Mouse (Mus musculus): ENCODE measurements around the gene Pbx4. TPM values are rescaled to one million over a fixed set of nuclear protein-coding genes. Genes with fewer than 3 reads are reported as not detected.

The Pbx4 gene
- polyA plus RNA-seq, 1 experiment from 2014 or later: 2.6 TPM

DNA sequence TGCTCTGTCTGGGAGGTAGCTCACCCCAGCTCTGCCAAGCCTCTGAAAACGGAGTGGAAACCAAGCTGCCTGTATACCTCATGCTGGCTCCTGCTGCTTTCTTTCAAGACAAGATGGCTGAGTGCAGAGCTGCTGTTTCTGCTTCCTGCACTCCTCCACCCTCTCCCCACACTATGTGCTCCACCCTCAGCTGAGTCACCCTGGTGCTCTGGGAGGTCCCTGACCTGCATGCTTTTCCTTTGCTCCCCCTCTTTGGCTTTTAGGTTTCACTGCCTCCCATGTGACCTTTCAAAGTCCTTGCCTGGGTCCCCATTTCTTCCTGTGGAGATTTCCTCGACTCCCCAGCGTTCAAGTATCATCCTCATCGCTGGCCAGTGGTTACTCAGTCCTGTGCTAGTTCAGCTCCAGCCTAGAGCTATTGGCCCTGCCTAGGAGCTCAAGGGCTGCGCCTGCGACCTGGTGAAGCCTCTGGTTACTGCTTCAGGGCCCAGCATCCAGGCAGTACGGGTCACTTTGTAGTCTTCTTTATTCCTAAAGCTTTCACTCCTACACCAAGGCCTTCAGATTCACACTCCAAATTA lies 18.7 kb downstream of the Pbx4 start:
- Histone ChIP-seq H3K27ac (no peak overlapping the region), H3K27me3 (no peaks in the 10 kb centered on the region), H3K9ac (no peak overlapping the region), H3K4me2 (no peak overlapping the region), H3K9me3 (replicated peaks) (no peaks in the 10 kb centered on the region), H3K4me3 (no peak overlapping the region), H3K36me3 (no peaks in the 10 kb centered on the region), H3K4me1 (replicated peaks) (peaks cover 17% of the 10 kb centered on the region)
- ATAC-seq (replicated peaks; ENCODE audit: insufficient number of reproducible peaks, insufficient read depth, low FRiP score, low read depth): no peak
- 77% methylated on average over 7 of the region's 7 CpGs for WGBS

DNA sequence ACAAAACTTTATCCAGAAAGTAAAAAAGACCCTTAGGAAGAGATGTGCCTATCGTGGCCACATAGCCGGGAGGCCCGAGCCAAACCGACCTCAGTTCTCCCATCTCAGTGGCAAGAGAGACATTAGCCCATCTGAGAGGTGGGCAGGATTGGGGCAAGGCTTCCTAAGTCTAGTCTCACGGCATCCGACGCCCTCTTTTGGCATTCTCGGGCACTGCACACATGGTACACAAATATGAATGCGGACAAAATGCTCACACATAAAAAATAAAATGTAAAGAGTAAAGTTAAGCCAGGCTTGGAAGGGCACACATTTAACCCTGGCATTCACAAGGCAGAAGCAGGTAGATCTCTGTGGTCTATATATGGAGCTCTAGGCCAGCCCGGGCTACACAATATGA lies 21.6 kb downstream of the Pbx4 start:
- Histone ChIP-seq H3K4me2 (no peak overlapping the region), H3K9me3 (replicated peaks) (no peaks in the 10 kb centered on the region), H3K36me3 (no peaks in the 10 kb centered on the region), H3K27ac (no peak overlapping the region), H3K4me1 (replicated peaks) (peaks cover 5% of the 10 kb centered on the region), H3K27me3 (no peaks in the 10 kb centered on the region), H3K4me3 (no peak overlapping the region), H3K9ac (no peak overlapping the region)
- WGBS: 85% methylated on average over 10 of the region's 10 CpGs
- ATAC-seq (replicated peaks; ENCODE audit: insufficient number of reproducible peaks, insufficient read depth, low FRiP score, low read depth): no peak

- 66% methylated on average over 4 of the region's 4 CpGs for WGBS
- Histone ChIP-seq H3K36me3 (no peaks in the 10 kb centered on the region), H3K4me2 (no peak overlapping the region), H3K9ac (no peak overlapping the region), H3K9me3 (replicated peaks) (no peaks in the 10 kb centered on the region), H3K27me3 (no peaks in the 10 kb centered on the region), H3K4me1 (replicated peaks) (no peaks in the 10 kb centered on the region), H3K4me3 (no peak overlapping the region), H3K27ac (no peak overlapping the region)
- no peak for ATAC-seq (replicated peaks; ENCODE audit: insufficient number of reproducible peaks, insufficient read depth, low FRiP score, low read depth)
These were observed 28.5 kb downstream of the Pbx4 start for GRCm38 (mm10) chr8:69860807-69861206.

GRCm38 (mm10) chr8:69861251-69861650 lies 29.0 kb downstream of the Pbx4 start:
- Histone ChIP-seq H3K27me3 (no peaks in the 10 kb centered on the region), H3K36me3 (no peaks in the 10 kb centered on the region), H3K9me3 (replicated peaks) (no peaks in the 10 kb centered on the region), H3K4me3 (no peak overlapping the region), H3K4me2 (no peak overlapping the region), H3K27ac (no peak overlapping the region), H3K9ac (no peak overlapping the region), H3K4me1 (replicated peaks) (no peaks in the 10 kb centered on the region)
- WGBS: 51% methylated on average over 2 of the region's 2 CpGs
- ATAC-seq (replicated peaks; ENCODE audit: insufficient number of reproducible peaks, insufficient read depth, low FRiP score, low read depth): no peak

- Histone ChIP-seq H3K4me3 (no peak overlapping the region), H3K4me1 (replicated peaks) (peaks cover 6% of the 10 kb centered on the region; the same call in 1 of the 2 replicates), H3K36me3 (no peaks in the 10 kb centered on the region), H3K4me2 (no peak overlapping the region), H3K9ac (no peak overlapping the region), H3K9me3 (replicated peaks) (no peaks in the 10 kb centered on the region), H3K27me3 (no peaks in the 10 kb centered on the region), H3K27ac (no peak overlapping the region)
- 73% methylated on average over 5 of the region's 5 CpGs for WGBS
- no peak for ATAC-seq (replicated peaks; ENCODE audit: insufficient number of reproducible peaks, insufficient read depth, low FRiP score, low read depth)
These were observed 31.2 kb downstream of the Pbx4 start for GRCm38 (mm10) chr8:69863387-69864020.

DNA sequence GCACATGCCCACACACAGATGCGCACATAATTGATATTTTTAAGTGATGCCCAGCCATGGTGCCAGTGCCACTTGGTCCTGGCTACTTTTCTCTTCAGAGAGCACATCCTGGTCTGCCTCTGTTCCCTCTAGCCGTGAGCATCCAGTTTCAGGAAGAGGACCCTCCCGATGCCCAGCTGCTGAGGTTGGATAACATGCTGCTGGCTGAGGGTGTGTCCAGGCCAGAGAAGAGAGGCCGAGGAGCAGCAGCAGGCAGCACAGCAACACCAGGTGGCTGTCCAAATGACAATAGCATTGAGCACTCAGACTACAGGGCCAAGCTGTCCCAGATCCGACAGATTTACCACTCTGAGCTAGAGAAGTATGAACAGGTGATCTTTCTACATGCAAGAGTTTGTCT lies 31.9 kb downstream of the Pbx4 start:
- Histone ChIP-seq H3K9me3 (replicated peaks) (no peaks in the 10 kb centered on the region), H3K4me1 (replicated peaks) (peaks cover 6% of the 10 kb centered on the region; the same call in 1 of the 2 replicates), H3K4me2 (no peak overlapping the region), H3K27me3 (no peaks in the 10 kb centered on the region), H3K4me3 (no peak overlapping the region), H3K36me3 (no peaks in the 10 kb centered on the region), H3K9ac (no peak overlapping the region), H3K27ac (no peak overlapping the region)
- ATAC-seq (replicated peaks; ENCODE audit: insufficient number of reproducible peaks, insufficient read depth, low FRiP score, low read depth): no peak
- WGBS: 64% methylated on average over 5 of the region's 5 CpGs

DNA sequence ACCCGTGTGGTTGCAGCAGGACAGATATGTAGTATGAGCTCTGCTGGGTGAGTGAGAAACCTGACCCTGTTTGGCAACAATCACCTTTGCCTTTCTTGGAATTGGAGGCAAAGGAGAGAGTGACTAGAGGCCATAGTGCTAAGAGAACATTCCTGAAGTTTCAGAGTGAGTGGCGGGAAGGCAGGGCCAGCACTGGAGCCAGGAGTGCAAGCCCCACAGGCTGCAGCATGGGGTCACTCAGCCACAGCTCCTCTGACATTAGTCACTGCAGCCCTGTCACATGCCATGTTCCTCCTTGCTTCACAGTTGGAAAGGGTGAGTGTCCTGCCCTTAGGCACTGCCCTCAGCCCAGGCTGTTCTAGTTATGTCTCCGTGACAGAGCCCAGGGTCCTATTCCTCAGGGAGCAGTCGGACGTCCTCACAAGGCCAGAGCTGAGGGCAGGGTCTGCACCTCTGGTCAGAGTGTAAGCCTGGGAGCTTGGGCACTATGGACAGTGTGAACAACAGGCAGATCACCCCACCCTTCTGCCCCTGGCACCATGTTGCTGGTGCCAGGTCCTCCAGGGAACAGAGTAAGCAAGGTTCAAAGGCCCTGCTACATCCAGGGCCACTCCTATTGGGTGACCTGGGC lies 35.5 kb downstream of the Pbx4 start:
- Histone ChIP-seq H3K27ac (no peak overlapping the region), H3K4me3 (no peak overlapping the region), H3K9ac (no peak overlapping the region), H3K4me1 (replicated peaks) (peaks cover 6% of the 10 kb centered on the region; the same call in 1 of the 2 replicates), H3K9me3 (replicated peaks) (no peaks in the 10 kb centered on the region), H3K4me2 (no peak overlapping the region), H3K27me3 (0 out of 2 replicates have a peak, but pooled peaks cover 5% of the 10 kb centered on the region), H3K36me3 (no peaks in the 10 kb centered on the region)
- 58% methylated on average over 5 of the region's 5 CpGs for WGBS
- ATAC-seq (replicated peaks; ENCODE audit: insufficient number of reproducible peaks, insufficient read depth, low FRiP score, low read depth): 0 out of 2 replicates have a peak, but pooled peaks have one; percentile 32

DNA sequence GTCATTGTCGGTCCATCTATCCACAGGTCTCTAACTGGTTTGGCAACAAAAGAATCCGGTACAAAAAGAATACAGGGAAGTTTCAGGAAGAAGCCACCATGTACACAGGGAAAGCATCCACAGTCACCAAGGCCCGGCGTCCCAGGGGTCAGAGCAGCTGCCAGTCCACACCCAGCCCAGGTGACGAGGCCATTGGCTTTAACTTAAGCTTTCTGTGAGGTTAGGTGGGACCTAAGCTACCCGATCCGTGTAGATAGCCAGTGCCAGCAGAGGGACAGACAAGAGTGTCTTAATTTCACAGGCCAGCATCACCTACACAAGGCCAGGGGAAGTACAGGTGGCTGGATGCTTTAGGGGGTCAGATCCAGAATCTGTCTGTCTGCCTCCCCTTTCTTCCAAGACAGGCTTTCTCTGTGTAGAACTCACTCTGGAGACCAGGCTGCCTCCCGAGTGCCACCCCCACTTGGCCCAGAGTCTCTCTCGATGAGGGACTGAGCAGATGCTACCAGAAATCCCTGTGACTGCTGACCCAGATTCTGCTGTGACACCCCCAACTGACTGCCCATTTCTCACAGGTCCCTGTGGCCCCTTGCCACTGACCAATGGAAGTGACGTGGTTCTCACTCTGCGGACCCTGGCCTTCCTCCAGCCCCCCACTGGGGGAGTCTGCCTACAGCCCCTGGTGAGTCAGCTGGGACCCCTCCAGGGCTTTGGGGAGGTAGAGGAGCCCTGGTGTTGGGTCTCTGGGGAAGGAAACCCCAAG lies 37.9 kb downstream of the Pbx4 start:
- Histone ChIP-seq H3K4me3 (no peak overlapping the region), H3K4me1 (replicated peaks) (peaks cover 6% of the 10 kb centered on the region), H3K9me3 (replicated peaks) (no peaks in the 10 kb centered on the region), H3K9ac (no peak overlapping the region), H3K4me2 (no peak overlapping the region), H3K27me3 (0 out of 2 replicates have a peak, but pooled peaks cover 8% of the 10 kb centered on the region), H3K36me3 (no peaks in the 10 kb centered on the region), H3K27ac (no peak overlapping the region)
- ATAC-seq (replicated peaks; ENCODE audit: insufficient number of reproducible peaks, insufficient read depth, low FRiP score, low read depth): no peak
- 76% methylated on average over 11 of the region's 11 CpGs for WGBS

GRCm38 (mm10) chr8:69870907-69871306 lies 38.6 kb downstream of the Pbx4 start:
- Histone ChIP-seq H3K36me3 (no peaks in the 10 kb centered on the region), H3K9me3 (replicated peaks) (no peaks in the 10 kb centered on the region), H3K27ac (no peak overlapping the region), H3K4me1 (replicated peaks) (peaks cover 6% of the 10 kb centered on the region), H3K27me3 (peaks cover 8% of the 10 kb centered on the region; the same call in 1 of the 2 replicates), H3K4me2 (no peak overlapping the region), H3K4me3 (no peak overlapping the region), H3K9ac (no peak overlapping the region)
- no peak for ATAC-seq (replicated peaks; ENCODE audit: insufficient number of reproducible peaks, insufficient read depth, low FRiP score, low read depth)
- 86% methylated on average over 6 of the region's 6 CpGs for WGBS

DNA sequence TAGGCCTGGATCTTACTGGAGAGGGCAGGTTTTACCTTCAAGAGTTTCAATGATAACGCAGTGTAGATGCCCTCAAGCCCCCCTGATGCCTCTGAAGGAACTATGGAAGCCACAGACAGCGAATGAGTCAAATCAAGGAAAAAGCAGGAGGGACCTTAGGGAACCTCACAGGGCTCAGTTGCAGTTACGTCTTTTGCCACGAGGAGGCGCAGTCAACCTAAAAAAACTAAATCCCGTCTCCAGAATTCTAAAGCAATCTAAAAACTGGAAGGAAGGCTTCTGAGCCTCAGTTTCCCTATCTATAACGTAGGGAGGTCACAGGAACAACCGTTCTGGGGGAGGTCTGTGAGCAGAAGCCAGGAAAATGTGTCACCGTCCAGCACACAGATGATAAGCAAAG lies 41.9 kb downstream of the Pbx4 start:
- H3K36me3 ChIP-seq: no peaks in the 10 kb centered on the region
- 11% methylated on average over 9 of the region's 9 CpGs for WGBS
- H3K4me3 ChIP-seq: no peak overlapping the region
- no peaks in the 10 kb centered on the region; the same call in 1 of the 2 replicates for H3K4me1 ChIP-seq (replicated peaks)
- no peak overlapping the region for H3K9ac ChIP-seq
- no peaks in the 10 kb centered on the region for H3K9me3 ChIP-seq (replicated peaks)
- no peak for ATAC-seq (replicated peaks; ENCODE audit: insufficient number of reproducible peaks, insufficient read depth, low FRiP score, low read depth)
- no peak overlapping the region for H3K27ac ChIP-seq
- H3K27me3 ChIP-seq: peaks cover 30% of the 10 kb centered on the region
- H3K4me2 ChIP-seq: no peak overlapping the region

DNA sequence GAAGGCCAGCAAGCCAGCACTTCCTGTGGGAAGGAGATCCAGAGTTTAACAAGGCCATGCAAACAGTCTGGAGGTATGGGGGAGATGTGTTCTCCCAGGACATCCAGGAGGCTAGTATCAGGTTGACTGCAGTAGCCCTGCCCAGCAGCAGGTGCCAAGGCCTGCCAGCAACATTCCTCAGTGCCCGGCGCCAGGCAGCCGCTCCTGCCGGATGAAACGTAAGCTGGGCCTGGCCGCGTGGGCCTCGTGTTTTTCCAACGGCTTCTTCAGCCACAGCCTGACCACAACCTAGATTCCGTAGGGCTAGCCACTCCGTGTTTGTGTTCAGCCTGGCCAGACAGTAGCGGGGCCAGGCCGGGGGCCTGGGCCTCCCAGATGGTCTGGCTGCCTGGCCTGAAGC lies 42.4 kb downstream of the Pbx4 start:
- ATAC-seq (replicated peaks; ENCODE audit: insufficient number of reproducible peaks, insufficient read depth, low FRiP score, low read depth): no peak
- H3K36me3 ChIP-seq: no peaks in the 10 kb centered on the region
- 71% methylated on average over 13 of the region's 13 CpGs for WGBS
- no peak overlapping the region for H3K4me2 ChIP-seq
- H3K4me3 ChIP-seq: no peak overlapping the region
- H3K9ac ChIP-seq: no peak overlapping the region
- H3K9me3 ChIP-seq (replicated peaks): no peaks in the 10 kb centered on the region
- H3K4me1 ChIP-seq (replicated peaks): no peaks in the 10 kb centered on the region; the same call in 1 of the 2 replicates
- H3K27ac ChIP-seq: no peak overlapping the region
- H3K27me3 ChIP-seq: peaks cover 35% of the 10 kb centered on the region
